Mouse (Mus musculus) right cerebral cortex, postnatal 10 days (tissue): ENCODE data around the gene Ubxn11.

Source experiments
- DNase-seq, 2 experiments: peaks; one replicate each; pipeline ENCODE4 v3.0.0; 2021; ENCODE audit warnings: low spot score in 2 of 2

Gene Ubxn11

GRCm38 (mm10) chr4:134118126-134118800 lies 15.9 kb downstream of the Ubxn11 start:
- no peak for DNase-seq

- DNase-seq, result no peak
Observed at GRCm38 (mm10) chr4:134119042-134119441, 16.7 kb downstream of the Ubxn11 start.

- DNase-seq, result no peak
Observed at GRCm38 (mm10) chr4:134119644-134120043, 17.3 kb downstream of the Ubxn11 start.

- no peak for DNase-seq
Observed at GRCm38 (mm10) chr4:134120192-134120805, 17.9 kb downstream of the Ubxn11 start.

- no peak for DNase-seq
Observed at GRCm38 (mm10) chr4:134120916-134121315, 18.5 kb downstream of the Ubxn11 start.

- no peak for DNase-seq
Observed at GRCm38 (mm10) chr4:134121571-134121970, 19.2 kb downstream of the Ubxn11 start.

- DNase-seq, result no peak
Observed at GRCm38 (mm10) chr4:134122281-134122680, 19.9 kb downstream of the Ubxn11 start.

GRCm38 (mm10) chr4:134123147-134123546 lies 20.8 kb downstream of the Ubxn11 start:
- no peak for DNase-seq

- DNase-seq, result peak; percentile 81 to 88
Observed at GRCm38 (mm10) chr4:134123680-134124551, 21.5 kb downstream of the Ubxn11 start.

GRCm38 (mm10) chr4:134125383-134126060 lies 23.2 kb downstream of the Ubxn11 start:
- DNase-seq, result no peak

- DNase-seq, result peak in 1 of 2 experiments; percentile 52
Observed at GRCm38 (mm10) chr4:134126300-134127120, 24.1 kb downstream of the Ubxn11 start.

GRCm38 (mm10) chr4:134127121-134127455 lies 24.7 kb downstream of the Ubxn11 start:
- peak; percentile 43 to 59 for DNase-seq

GRCm38 (mm10) chr4:134127793-134128192 lies 25.4 kb downstream of the Ubxn11 start:
- no peak for DNase-seq

- DNase-seq, result peak; percentile 94
Observed at GRCm38 (mm10) chr4:134128221-134128982, 26.0 kb downstream of the Ubxn11 start, which contains the start of gene Sh3bgrl3. TSS of gene Sh3bgrl3 (minus strand) at chr4:134128789.

GRCm38 (mm10) chr4:134128983-134129362 lies 26.6 kb downstream of the Ubxn11 start:
- no peak for DNase-seq

- no peak for DNase-seq
Observed at GRCm38 (mm10) chr4:134129482-134129881, 27.1 kb downstream of the Ubxn11 start.

GRCm38 (mm10) chr4:134132117-134132516 lies 29.7 kb downstream of the Ubxn11 start:
- DNase-seq, result no peak

- DNase-seq, result no peak
Observed at GRCm38 (mm10) chr4:134132519-134133095, 30.2 kb downstream of the Ubxn11 start.

- DNase-seq, result no peak
Observed at GRCm38 (mm10) chr4:134136280-134136926, 34.0 kb downstream of the Ubxn11 start.
